Mouse (Mus musculus): Measurements from ENCODE around the gene Suox.
A peak's percentile ranks its signal among the peaks of the same experiment; 100 is the strongest.

The Suox gene

DNA sequence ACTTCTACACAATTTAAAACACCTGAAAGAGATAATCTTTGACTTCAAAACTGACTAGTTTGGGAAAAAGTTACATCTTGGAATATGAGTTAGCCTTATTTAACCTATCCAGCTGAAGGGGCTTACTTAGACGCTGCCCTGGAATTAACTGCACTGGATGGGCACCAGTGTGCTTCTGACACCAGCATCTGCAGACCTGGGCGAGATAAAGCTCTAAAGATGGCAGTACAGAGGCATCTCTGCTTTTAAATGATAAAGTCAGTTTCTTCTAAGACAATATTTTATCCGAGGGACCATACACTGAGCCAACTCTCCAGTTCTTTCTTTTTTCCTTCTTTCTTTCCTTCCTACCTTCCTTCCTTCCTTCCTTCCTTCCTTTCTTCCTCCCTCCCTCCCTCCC, 9.1 kb downstream of the Suox start:
- DNase-seq (ENCODE audit: low spot score in 2 of 2): no peak

DNA sequence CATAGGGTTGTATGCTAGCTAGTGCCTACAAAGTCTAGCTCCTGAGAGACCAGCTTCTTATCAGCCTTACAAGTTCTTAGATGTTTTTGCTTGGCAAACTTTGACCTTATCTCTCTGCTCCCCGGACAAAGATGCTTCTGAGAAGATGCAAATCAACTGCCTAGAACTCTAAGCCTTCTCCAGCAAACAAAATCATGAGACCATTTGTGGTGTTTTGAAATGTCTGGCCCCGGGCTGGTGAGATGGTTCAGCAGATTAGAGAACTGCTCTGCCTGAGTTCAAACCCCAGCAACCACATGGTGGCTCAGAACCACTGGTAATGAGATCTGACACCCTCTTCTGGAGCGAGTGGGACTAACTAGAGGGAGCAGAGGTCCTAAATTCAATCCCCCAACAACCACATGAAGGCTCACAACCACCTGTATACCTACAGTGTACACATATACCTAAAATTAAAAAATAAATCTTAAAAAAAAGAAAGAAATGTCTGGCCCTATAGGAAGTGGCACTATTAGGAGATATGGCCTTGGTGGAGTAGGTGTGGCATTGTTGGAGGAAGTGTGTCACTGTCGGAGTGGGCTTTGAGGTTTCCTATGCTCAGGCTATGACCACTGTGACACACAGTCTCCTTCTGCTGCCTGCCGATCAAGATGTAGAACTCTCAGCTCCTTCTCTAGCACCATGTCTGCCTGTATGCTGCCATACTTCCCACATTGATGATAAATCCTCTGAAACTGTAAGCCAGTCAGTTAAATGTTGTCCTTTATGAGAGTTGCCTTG, 10.2 kb downstream of the Suox start:
- DNase-seq (ENCODE audit: low spot score in 2 of 2): no peak

DNA sequence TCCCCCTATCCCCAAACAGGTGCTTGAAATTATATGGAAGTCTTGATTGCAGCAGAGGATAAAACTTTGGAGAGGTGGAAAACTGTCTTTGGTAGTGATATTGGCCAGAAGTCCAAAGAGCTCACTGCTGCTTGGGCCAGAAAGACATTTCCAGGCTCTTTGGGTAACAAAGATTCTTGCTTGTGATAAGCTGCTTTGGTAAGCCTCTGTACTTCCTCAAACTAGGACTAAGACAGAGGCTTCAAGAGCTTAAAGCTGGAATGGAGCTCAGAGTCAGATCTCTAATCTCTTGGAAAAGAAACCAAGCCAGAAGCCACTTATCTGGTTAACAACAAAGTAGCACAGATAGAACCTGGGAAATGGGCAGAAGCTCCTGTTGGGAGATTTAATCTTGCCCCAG, 11.4 kb downstream of the Suox start:
- DNase-seq (ENCODE audit: low spot score in 2 of 2): no peak

DNA sequence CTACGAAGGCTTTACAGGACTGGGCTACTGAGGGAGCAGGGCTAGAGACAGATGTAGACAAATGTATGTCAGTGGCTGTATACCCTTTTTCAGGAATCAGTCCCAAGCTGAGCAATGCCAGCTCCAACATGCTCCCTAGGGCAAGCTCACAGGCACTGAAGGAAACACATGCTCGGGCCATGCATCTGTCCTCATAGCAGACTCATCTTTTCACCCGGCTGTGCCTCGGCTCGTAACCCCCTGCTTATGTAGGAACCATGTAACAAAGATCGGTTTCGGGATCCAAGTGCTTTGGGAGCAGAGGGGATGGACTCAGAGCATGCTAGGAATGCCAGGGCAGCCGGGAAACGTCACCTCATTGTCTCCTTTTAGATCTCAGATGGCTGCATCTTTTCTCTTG, 14.4 kb downstream of the Suox start:
- DNase-seq (ENCODE audit: low spot score in 2 of 2): no peak

DNA sequence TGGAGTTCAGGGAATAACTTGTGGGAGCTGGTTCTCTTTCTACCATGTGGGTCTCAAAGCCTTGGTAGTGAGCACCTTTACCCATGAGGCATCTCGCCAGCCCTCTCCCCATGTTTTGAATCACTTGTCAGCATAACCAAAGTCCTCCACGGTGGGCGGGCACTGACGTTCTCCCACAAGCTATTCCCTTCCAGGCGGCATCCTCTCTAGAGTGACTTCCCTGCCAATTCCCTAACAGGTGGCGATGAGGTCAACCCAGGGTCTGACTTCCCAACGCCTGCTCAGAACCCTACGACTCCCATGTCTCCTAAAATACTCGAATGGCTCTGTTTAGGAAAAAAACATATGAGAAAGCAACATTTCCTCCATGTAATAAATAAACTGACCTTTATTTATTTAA, 16.0 kb downstream of the Suox start:
- no peak for DNase-seq (ENCODE audit: low spot score in 2 of 2)

DNA sequence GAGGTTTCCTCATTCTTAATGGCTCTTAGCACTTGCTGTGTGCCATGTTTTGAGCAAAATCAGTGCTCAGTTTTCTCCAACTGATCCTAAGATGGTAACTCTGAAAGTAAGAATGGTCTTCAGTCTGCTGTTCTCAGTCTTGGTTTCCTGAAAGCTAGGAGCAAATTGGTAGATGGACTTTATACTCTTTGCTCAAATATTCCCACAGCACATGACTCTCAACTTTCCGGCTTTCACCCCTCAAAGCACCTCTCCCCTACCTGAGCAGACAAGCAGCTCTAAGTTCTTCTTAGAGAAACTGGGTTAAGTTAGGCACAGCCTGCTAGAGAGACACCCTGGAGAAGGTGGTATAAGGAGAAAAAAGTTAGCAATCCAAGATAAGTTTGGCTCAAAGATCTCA, 17.1 kb downstream of the Suox start:
- DNase-seq (ENCODE audit: low spot score in 2 of 2): no peak

DNA sequence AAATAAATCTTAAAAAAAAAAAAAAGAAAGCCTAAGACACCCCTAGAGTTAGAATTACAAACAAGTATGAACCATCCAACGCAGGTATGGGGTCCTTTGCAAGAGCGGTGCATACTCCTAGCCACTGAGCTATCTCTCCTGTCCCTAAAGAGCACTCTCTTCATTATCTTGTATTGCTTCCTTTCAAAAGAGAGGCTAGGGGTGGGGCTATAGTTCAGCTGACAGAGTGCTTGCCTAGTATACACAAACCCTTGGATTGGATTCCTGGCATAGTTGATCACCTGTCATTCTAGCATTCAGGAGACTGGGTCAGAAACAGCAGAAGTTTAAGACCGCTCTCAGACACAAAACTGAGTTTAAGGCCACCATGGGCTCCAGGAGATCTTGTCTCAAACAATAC, 18.6 kb downstream of the Suox start:
- no peak for DNase-seq (ENCODE audit: low spot score in 2 of 2)

DNA sequence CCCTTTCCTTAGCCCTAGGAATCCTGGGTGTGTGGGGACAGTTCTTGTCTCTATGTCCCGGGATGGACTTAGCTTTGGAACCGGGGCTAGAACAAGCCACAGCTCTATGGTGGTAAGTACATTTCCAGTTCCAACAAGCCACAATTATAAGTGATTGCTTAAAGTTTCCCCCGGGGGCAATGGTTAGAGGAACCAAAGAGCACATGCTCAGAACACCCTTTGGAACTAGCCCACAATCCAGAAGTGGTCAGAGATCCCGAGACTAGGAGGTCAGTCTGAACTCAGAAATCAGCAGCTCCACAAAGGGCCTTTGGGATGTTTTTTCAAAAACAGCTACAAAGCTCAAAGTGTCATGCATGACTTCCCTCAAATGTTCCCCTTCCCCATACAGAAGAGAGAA, 20.0 kb downstream of the Suox start:
- no peak for DNase-seq (ENCODE audit: low spot score in 2 of 2)

DNA sequence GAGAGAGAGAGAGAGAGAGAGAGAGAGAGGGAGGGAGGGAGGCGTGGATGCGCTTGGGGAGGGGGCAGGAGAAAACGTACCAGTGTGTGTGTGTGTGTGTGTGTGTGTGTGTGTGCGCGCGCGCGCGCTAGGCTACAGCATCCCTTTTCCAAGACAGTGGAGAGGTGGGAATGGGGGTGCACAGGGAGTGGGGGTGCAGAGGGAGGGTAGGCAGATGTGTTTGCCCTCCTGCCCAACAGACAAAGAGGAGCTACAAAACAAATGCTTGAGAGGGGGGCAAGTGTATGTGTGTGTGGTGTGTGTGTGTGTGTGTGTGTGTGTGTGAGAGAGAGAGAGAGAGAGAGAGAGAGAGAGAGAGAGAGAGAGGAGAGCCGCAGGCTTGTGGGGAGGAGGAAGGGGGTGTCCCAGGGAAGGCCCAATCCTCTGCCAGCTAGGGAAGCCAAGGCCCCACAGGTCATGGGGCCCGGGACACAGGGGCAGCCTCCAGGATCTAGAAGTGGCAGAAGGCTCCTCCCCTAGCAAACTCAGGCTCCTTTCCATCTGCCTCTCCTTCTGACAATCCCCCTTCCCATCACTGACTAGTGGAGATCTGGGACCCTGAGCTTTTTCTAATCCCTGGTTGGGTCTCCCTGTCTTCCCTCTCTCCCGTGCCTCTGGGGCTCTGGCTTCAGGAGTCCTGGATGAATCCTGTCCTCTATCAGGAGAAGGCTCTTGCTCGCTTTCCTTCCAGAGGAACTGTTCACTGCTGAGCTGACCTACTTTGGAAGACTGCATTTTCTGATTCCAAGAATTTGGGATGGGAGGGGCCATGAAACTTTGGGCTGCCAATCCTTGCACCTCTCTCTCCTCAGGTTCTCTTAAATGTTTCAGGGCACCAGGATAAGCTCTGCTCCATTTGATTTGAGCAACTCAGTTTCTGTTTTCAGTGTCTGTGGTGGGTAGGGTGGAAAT, 27.5 kb downstream of the Suox start:
- no peak for DNase-seq (ENCODE audit: low spot score in 2 of 2)

DNA sequence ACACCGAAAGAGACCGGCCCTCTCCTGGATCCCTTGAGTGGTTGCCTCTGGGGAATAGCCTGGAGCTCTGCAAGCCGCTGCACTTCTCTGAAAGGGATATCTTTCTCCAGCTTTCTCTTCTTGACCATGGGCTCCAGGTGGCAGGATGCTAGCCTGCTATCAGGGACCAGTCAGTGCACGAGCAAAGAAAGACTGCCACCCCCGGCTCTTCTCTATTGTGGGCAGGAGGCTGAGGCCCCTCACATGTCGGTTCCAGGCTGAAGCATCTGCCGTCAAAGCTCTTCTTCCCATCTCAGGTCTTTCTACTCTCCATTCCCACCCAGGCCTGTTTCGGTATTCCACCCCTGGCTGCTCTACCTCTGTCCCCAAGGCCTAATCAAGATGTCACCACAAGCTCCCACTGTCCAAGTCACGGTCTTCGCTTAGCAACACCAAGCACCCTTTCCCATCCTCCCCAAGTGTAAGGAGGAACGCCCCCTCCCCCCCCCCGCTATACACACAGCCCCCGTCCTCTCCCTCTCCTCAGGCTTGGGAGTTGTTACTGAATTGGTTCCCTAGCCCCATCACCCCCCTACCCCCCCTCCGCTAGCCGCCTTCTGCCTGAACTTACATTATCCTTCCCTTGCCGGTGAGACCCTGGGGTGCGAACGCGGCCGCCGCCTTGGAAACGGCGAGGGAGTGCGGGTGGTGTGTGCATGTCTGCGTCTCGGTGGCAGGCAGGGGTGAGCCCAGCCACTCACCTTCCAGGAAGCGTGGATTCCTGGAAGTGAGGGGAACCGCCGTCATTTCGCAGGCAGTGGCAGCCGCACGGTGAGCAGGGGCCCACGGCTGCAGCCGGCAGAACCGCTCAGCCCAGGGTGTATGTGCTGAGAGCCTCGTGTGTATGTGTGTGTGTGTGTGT, 28.5 kb downstream of the Suox start, which contains the start of gene Ikzf4:
TSS of gene Ikzf4 (minus strand) at position 881 of the 901 bp plus-strand sequence.
- no peak for DNase-seq (ENCODE audit: low spot score in 2 of 2)

DNA sequence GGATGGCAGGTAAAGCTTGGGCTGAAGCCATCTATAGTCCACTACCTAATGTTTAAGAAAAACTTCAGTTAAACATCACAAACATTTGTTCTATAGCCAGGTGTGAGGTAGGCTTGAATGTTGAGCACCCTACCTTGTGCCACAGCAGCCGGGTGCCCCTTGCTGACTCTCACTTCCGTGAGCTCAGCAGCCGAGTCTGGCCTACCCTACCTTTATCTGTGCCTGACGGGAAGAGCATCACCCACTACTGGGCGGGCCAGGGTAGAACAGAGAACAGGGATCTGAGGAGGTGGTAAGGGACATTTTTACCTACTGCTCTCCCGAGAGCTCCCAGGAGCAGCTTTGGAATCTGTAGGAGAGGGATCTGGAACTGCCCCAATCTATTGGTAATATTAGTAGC, 31.1 kb downstream of the Suox start:
- no peak for DNase-seq (ENCODE audit: low spot score in 2 of 2)

DNA sequence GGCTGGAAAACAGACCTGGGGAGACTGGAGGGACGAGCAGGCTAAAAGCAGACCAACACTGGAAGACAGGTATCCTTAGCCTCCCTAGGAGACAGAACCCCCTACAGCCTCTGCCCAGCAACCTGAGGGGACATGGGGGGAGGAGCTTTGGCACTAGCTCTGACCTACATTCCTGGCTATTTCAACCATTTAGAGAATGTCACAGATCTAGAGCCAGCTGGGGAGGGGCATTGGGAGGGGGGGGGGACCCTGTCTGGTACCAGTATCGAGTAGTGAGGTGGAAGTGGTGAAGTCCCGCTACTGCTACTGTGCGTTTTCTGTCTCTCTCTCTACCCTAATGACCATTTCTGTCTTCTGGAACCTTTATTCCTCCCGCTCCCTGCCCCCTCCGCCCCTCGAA, 32.0 kb downstream of the Suox start:
- DNase-seq (ENCODE audit: low spot score in 2 of 2): no peak

DNA sequence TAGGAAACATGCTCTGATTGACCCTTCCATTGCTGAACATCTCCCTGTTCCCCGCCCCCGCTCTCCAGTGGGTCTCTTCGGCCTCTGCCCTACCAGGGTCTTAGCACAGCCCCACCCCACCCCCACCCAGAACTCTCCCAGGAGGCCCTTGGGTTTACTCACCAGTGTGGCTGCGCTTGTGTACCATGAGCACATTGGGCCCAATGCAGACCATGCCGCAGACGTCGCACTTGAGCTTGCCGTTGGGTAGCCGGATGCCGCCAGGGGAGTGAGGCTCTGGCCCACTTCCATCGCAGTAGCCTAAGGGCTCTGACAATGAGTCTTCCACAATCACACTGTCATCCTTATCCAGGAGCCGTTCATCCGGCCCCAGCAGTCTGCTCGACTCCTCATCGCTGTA, 33.0 kb downstream of the Suox start:
- DNase-seq (ENCODE audit: low spot score in 2 of 2): no peak

DNA sequence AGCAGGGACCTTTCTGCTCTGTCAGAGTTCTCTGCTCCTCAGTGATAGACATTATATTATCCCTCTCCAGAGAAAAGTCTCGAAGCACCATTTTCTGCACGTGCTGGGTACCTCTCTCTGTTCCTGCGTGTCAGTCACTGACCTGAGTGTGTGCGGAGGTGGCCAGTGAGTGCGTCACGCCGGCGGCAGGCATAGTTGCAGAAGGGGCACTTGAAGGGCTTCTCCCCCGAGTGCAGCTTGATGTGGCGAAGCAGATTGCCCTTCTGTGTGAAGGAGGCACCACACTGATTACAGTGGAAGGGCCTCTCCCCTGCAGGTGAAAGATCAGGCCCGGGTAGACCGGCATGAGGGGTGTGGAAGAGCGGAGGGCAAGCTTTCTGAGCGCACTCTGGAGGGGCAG, 33.9 kb downstream of the Suox start:
- no peak for DNase-seq (ENCODE audit: low spot score in 2 of 2)

DNA sequence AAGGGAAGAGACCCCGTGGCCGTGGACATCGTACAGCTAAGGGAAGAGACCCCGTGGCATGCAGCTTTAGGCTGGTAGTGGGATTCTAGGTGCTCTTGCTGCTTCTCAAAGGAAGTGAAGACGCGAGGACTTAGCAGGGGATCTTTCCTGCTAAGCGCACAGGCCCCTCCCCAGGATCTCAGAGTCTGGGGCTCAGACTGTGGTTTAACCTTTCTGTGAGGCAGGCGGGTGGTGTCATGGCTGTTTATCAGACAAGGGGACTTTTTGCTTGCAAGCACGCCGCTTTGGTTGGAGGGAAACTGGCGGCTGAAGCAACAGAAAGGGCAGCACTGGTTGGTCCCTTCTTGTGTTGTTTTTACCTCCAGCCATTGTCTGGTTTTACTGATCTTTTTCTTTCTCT, 36.9 kb downstream of the Suox start:
- peak in 1 of 2 experiments; percentile 62 for DNase-seq (ENCODE audit: low spot score in 2 of 2)

DNA sequence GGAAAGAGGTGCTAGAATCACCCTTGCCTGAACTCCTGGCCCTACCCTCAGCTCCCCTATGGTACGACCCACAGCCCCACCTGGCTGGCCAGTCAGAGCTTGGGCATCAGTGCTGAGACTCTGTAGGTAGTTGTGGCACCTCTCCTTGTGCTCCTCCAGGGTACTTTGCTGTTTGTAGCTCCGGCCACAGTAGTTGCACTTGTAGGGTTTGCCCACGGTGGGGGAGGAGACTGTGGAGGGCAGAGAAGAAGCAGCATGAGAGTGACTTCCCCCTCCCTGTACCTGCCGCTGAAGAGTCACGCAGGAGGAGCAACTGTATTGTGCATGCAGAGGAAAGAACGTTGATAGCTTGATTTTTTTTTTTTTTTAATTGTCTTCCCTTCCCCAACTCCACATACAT, 37.3 kb downstream of the Suox start:
- peak in 1 of 2 experiments; percentile 60 for DNase-seq (ENCODE audit: low spot score in 2 of 2)

DNA sequence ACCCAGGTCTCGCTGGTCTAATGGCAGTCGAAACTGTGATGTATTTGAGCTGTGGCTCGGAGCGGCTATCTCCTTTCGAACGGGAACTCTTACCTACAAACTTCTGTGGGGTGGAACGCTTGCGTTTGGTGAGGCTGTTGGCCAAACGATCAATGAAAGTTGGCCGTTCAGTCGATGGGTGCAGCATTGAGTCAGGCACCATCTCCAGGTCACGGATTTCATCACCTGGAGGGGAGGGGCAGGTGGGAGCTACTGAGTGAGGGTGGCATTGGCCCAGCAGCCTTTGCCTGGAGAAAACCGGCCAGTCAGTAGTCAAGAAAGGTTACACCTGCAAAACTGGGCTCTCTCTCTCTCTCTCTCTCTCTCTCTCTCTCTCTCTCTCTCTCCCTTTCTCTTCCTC, 38.2 kb downstream of the Suox start:
- peak in 1 of 2 experiments; percentile 59 for DNase-seq (ENCODE audit: low spot score in 2 of 2)

DNA sequence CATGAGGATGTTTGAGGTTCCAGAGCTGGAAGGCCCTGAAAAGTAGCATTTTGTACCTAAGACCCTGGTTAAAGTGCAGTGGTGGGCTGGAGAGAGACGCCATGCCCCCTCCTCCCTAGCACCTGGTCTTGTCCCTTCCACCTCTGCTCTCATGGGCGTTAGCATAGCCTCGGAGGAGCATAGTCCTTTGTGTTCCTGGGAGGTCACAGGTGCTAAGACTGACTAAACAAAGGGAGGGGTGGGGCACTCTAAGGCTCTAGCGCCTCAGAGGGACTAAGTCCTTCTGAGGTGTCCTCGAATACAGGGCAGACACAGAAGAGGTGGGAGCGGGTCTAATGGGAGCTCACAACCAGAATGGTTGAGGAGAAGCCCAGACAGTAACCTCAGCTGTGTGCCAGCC, 42.3 kb downstream of the Suox start:
- no peak for DNase-seq (ENCODE audit: low spot score in 2 of 2)

DNA sequence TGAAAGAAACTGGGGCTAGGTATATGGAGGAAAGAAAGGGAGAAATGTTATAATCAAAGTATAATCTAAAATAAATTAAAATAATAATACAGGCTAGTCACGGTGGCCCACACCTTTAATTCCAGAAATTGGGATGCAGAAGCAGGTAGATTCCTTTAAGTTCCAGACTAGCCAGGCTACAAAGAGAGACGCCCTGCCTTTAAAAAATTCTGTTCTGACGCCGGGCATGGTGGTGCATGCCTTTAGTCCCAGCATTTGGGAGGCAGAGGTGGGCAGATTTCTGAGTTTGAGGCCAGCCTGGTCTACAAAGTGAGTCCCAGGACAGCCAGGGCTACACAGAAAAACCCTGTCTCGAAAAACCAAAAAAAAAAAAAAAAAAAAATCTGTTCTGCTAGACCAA, 43.6 kb downstream of the Suox start:
- DNase-seq (ENCODE audit: low spot score in 2 of 2): peak in 1 of 2 experiments; percentile 55

DNA sequence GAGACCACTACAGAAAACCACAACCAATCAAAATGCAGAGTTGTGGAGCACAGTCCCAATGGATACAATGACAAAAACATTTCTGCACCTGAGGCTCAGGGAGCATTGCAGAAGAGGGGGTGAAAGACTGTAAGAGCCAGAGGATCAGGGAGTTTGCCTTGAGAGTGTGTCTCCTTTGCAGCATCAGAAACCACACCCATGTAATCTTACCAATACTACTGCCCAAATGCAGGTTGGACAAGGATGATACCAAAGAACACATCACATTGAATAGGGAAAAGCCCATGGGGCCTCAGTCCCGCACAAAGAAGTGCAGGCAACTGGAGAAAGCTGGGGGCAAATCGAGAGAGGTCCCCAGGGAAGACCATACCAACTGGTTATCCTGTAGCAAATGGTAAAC, 44.1 kb downstream of the Suox start:
- DNase-seq (ENCODE audit: low spot score in 2 of 2): peak in 1 of 2 experiments; percentile 63

DNA sequence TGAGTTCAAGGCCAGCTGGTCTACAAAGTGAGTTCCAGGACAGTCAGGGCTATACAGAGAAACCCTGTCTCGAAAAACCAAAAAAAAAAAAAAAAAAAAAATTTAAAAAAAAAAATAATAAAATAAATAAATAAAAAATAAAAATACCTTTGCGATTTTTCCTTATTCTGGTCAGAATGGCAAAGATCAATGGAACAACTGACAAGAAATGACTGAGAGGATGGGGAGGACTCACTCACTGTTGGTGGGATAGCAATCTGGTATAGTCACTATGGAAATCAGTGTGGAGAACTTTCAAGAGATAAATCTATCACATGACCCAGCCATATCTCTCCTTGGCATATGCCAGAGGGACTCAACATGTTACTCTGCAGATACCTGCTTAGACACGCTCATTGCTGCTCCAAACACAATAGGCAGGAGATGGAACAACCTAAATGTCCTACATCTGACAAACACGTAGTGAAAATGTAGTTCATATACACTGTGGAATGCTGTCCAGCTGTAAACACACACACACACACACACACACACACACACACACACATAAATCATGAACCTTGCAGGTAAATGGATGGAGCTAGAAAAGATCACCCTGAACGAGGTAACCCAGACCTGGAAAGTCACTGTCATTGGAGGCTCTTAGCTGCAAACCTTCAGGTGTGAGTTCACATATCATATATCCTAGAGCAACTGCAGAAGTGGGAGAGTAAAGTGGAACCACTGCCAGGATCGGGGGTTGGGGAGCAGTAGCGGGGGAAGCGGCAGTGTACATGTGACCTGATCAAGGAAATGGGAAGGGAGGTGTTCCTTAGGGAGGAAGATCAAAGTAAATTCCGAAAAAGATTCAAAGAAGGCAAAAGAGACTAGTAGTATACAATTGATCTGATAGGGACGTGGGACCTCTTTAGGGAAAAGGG, 46.2 kb downstream of the Suox start:
- peak in 1 of 2 experiments; percentile 47 for DNase-seq (ENCODE audit: low spot score in 2 of 2)

All from spleen, postnatal 4 days (tissue).